Mouse (Mus musculus) MEL (cell line): ENCODE data around the gene Acvr2b. TPM values are rescaled to one million over a fixed set of nuclear protein-coding genes. Genes with fewer than 3 reads are reported as not detected.

Experiments used
- DNase-seq: peaks from one replicate; pipeline ENCODE4 v3.0.0; 2011; ENCODE audit warnings: low read depth, low spot score
- H3K27ac ChIP-seq: 2 replicates; pipeline ENCODE4 v1.5.1; 2012; ENCODE audit warnings: low read depth, mild to moderate bottlenecking, control low read depth, low read length, moderate library complexity; ENCODE audit not compliant: control insufficient read depth
- H3K27me3 ChIP-seq, 2 experiments: fragments of 150-350 bp in 1 of 2; sonication (generic) in 1 of 2; 2 replicates each; pipeline ENCODE4 v1.6.1; 2012; ENCODE audit warnings: low read length in 2 of 2, mild to moderate bottlenecking in 2 of 2, improper control_type of control experiment in 1 of 2, moderate library complexity in 1 of 2; ENCODE audit not compliant: insufficient read depth in 2 of 2, control insufficient read depth in 1 of 2
- H3K36me3 ChIP-seq, 2 experiments: 2 replicates each; pipeline ENCODE4 v1.6.1; 2012 to 2014; ENCODE audit warnings: low read length in 2 of 2, improper control_type of control experiment in 1 of 2, inconsistent platforms in 1 of 2, mild to moderate bottlenecking in 1 of 2; ENCODE audit not compliant: insufficient read depth in 2 of 2, control insufficient read depth in 1 of 2
- H3K4me1 ChIP-seq, 2 experiments: fragments of 150-350 bp in 1 of 2; sonication (generic) in 1 of 2; 2 replicates each; pipeline ENCODE4 v1.6.1; 2012; ENCODE audit warnings: low read length in 2 of 2, improper control_type of control experiment in 1 of 2, mild to moderate bottlenecking in 1 of 2; ENCODE audit not compliant: insufficient read depth in 2 of 2, control insufficient read depth in 1 of 2
- H3K4me3 ChIP-seq, 2 experiments: fragments of 150-350 bp in 1 of 2; sonication (generic) in 1 of 2; 2 replicates each; pipeline ENCODE4 v1.5.1; 2012; ENCODE audit warnings: low read depth in 2 of 2, low read length in 2 of 2, mild to moderate bottlenecking in 2 of 2, moderate library complexity in 2 of 2, control low read depth in 1 of 2, improper control_type of control experiment in 1 of 2; ENCODE audit not compliant: control insufficient read depth in 1 of 2, insufficient read depth in 1 of 2
- H3K79me2 ChIP-seq: 2 replicates; pipeline ENCODE4 v1.6.1; 2012; ENCODE audit warnings: mild to moderate bottlenecking, low read length, moderate library complexity; ENCODE audit not compliant: control insufficient read depth, poor library complexity, insufficient read depth
- H3K9ac ChIP-seq: 2 replicates; pipeline ENCODE4 v1.6.1; 2012; ENCODE audit warnings: low read depth, mild to moderate bottlenecking, control low read depth, low read length, moderate library complexity; ENCODE audit not compliant: control insufficient read depth, poor library complexity, severe bottlenecking
- H3K9me3 ChIP-seq: fragments of 150-350 bp; sonication (generic); replicated peaks from 2 replicates; pipeline ENCODE4 v1.6.1; 2012; ENCODE audit warnings: mild to moderate bottlenecking, low read length, improper control_type of control experiment, moderate library complexity; ENCODE audit not compliant: insufficient read depth
- BHLHE40 ChIP-seq: IDR thresholded peaks from 2 replicates; pipeline ENCODE4 v1.6.1; 2012; ENCODE audit warnings: low read depth, mild to moderate bottlenecking, inconsistent platforms, low read length, improper control_type of control experiment, borderline replicate concordance
- CHD1 ChIP-seq: IDR thresholded peaks from 2 replicates; pipeline ENCODE4 v1.6.1; 2012; ENCODE audit warnings: low read depth, mild to moderate bottlenecking, inconsistent platforms, low read length, improper control_type of control experiment
- CTCF ChIP-seq, 3 experiments: IDR thresholded peaks in 2 of 3; conservative IDR thresholded peaks in 1 of 3; 2 replicates each; pipeline ENCODE4 v1.5.1; 2011 to 2012; ENCODE audit warnings: low read length in 3 of 3, low read depth in 2 of 3, mild to moderate bottlenecking in 2 of 3, improper control_type of control experiment in 1 of 3, inconsistent platforms in 1 of 3, mixed read lengths in 1 of 3, moderate library complexity in 1 of 3; ENCODE audit not compliant: control insufficient read depth in 1 of 3, insufficient read depth in 1 of 3, poor library complexity in 1 of 3, severe bottlenecking in 1 of 3
- E2F4 ChIP-seq: IDR thresholded peaks from 2 replicates; pipeline ENCODE4 v1.6.1; 2011; ENCODE audit warnings: low read depth, low read length, improper control_type of control experiment, borderline replicate concordance
- ELF1 ChIP-seq: IDR thresholded peaks from 2 replicates; pipeline ENCODE4 v1.6.1; 2014; ENCODE audit warnings: low read depth, mild to moderate bottlenecking, inconsistent platforms, low read length, improper control_type of control experiment, moderate library complexity
- ETS1 ChIP-seq: IDR thresholded peaks from 2 replicates; pipeline ENCODE4 v1.6.1; 2012; ENCODE audit warnings: low read depth, mild to moderate bottlenecking, inconsistent platforms, low read length, improper control_type of control experiment, moderate library complexity
- GABPA ChIP-seq: IDR thresholded peaks from 2 replicates; pipeline ENCODE4 v1.6.1; 2012; ENCODE audit warnings: low read depth, mild to moderate bottlenecking, inconsistent platforms, low read length, improper control_type of control experiment, moderate library complexity
- GATA1 ChIP-seq: IDR thresholded peaks from 2 replicates; pipeline ENCODE4 v1.6.1; 2011; ENCODE audit warnings: low read depth, low read length, improper control_type of control experiment
- JUND ChIP-seq: IDR thresholded peaks from 2 replicates; pipeline ENCODE4 v1.6.1; 2011; ENCODE audit warnings: low read depth, mild to moderate bottlenecking, improper control_type of control experiment, low read length
- KAT2A ChIP-seq: conservative IDR thresholded peaks from 2 replicates; pipeline ENCODE4 v1.6.1; 2012; ENCODE audit warnings: low read depth, low read length, improper control_type of control experiment, inconsistent platforms
- MAX ChIP-seq: IDR thresholded peaks from 2 replicates; pipeline ENCODE4 v1.6.1; 2011; ENCODE audit warnings: low read length, improper control_type of control experiment
- MAZ ChIP-seq: IDR thresholded peaks from 2 replicates; pipeline ENCODE4 v1.6.1; 2012; ENCODE audit warnings: low read depth, mild to moderate bottlenecking, inconsistent platforms, low read length, improper control_type of control experiment
- MEF2A ChIP-seq: IDR thresholded peaks from 2 replicates; pipeline ENCODE4 v1.6.1; 2014; ENCODE audit warnings: low read depth, mild to moderate bottlenecking, inconsistent platforms, low read length, improper control_type of control experiment; ENCODE audit not compliant: poor library complexity, insufficient replicate concordance, severe bottlenecking; ENCODE audit errors: extremely low read depth
- MXI1 ChIP-seq: IDR thresholded peaks from 2 replicates; pipeline ENCODE4 v1.6.1; 2011; ENCODE audit warnings: mild to moderate bottlenecking, low read depth, low read length, improper control_type of control experiment
- MYC ChIP-seq: IDR thresholded peaks from 2 replicates; pipeline ENCODE4 v1.6.1; 2011; ENCODE audit warnings: low read depth, mild to moderate bottlenecking, low read length, improper control_type of control experiment, moderate library complexity
- POLR2AphosphoS5 ChIP-seq: IDR thresholded peaks from 2 replicates; pipeline ENCODE4 v1.6.1; 2012; ENCODE audit warnings: low read depth, borderline replicate concordance, mild to moderate bottlenecking, inconsistent platforms, low read length, moderate library complexity, mixed read lengths
- RCOR1 ChIP-seq: IDR thresholded peaks from 2 replicates; pipeline ENCODE4 v1.6.1; 2012; ENCODE audit warnings: low read depth, mild to moderate bottlenecking, inconsistent platforms, low read length, improper control_type of control experiment
- TAL1 ChIP-seq: IDR thresholded peaks from 2 replicates; pipeline ENCODE4 v1.6.1; 2012; ENCODE audit warnings: mild to moderate bottlenecking, inconsistent platforms, low read length, moderate library complexity, mixed read lengths
- TBP ChIP-seq: IDR thresholded peaks from 2 replicates; pipeline ENCODE4 v1.8.0; 2011; ENCODE audit warnings: low read depth, low read length, improper control_type of control experiment
- UBTF ChIP-seq: IDR thresholded peaks from 2 replicates; pipeline ENCODE4 v1.6.1; 2012; ENCODE audit warnings: low read depth, mild to moderate bottlenecking, inconsistent platforms, low read length, improper control_type of control experiment, moderate library complexity, borderline replicate concordance; ENCODE audit not compliant: insufficient read depth
- USF2 ChIP-seq, 2 experiments: IDR thresholded peaks; 2 replicates each; pipeline ENCODE4 v1.6.1; 2011 to 2012; ENCODE audit warnings: improper control_type of control experiment in 2 of 2, low read length in 2 of 2, borderline replicate concordance in 1 of 2, inconsistent platforms in 1 of 2, low read depth in 1 of 2, mild to moderate bottlenecking in 1 of 2; ENCODE audit not compliant: insufficient read depth in 1 of 2
- ZC3H11A ChIP-seq: IDR thresholded peaks from 2 replicates; pipeline ENCODE4 v1.6.1; 2012; ENCODE audit warnings: low read depth, mild to moderate bottlenecking, inconsistent platforms, low read length, improper control_type of control experiment
- polyA plus RNA-seq, 2 experiments: library from polyadenylated mRNA; stranded (reverse) in 1 of 2; unstranded in 1 of 2; fragments of >175 nt in 1 of 2; fragments of >200 nt in 1 of 2; gene quantifications; 2 replicates each; pipeline versions ENCODE4 v1.2.1 to v1.2.4; 2012; ENCODE audit warnings: low replicate concordance in 2 of 2, low read depth in 1 of 2; ENCODE audit not compliant: insufficient read length in 2 of 2, insufficient read depth in 1 of 2, missing spikeins in 1 of 2
- total RNA-seq: library from RNA; depleted of rRNA; stranded (reverse); fragments of 300-350 nt; gene quantifications from 2 replicates; pipeline ENCODE4 v1.2.3, GENCODE M21; 2012

The Acvr2b gene
- total and polyA plus RNA-seq, 3 experiments, result 0.81 to 1.9 TPM; not detected in 1

GRCm38 (mm10) chr9:119478345-119478744 is 76.4 kb downstream of the Acvr2b start:
- Histone ChIP-seq H3K27ac (no peak overlapping the region), H3K4me1 (no peaks in the 10 kb centered on the region), H3K36me3 (no peaks in the 10 kb centered on the region), H3K9me3 (no peaks in the 10 kb centered on the region), H3K9ac (no peak overlapping the region), H3K27me3 (no peaks in the 10 kb centered on the region), H3K4me3 (no peak overlapping the region), H3K79me2 (no peaks in the 10 kb centered on the region)
- DNase-seq, result no peak
- TF ChIP-seq ETS1, result no peak
- TF ChIP-seq TBP, result no peak
- TF ChIP-seq KAT2A, result no peak
- no peak for TF ChIP-seq RCOR1
- TF ChIP-seq GATA1, result no peak
- no peak for TF ChIP-seq CTCF (IDR thresholded peaks at IDR 0.05 in 2 of 3, conservative IDR thresholded peaks at IDR 0.05 in 1 of 3; ENCODE audit: control insufficient read depth in 1 of 3, insufficient read depth in 1 of 3, low read depth in 2 of 3, low read length in 3 of 3, poor library complexity in 1 of 3, severe bottlenecking in 1 of 3)
- TF ChIP-seq TAL1, result no peak
- TF ChIP-seq ZC3H11A, result no peak
- TF ChIP-seq USF2 (IDR thresholded peaks at IDR 0.05; ENCODE audit: borderline replicate concordance in 1 of 2, insufficient read depth in 1 of 2, low read depth in 1 of 2, low read length in 2 of 2), result no peak

GRCm38 (mm10) chr9:119479297-119479696 is 77.4 kb downstream of the Acvr2b start:
- Histone ChIP-seq H3K9ac (no peak overlapping the region), H3K9me3 (no peaks in the 10 kb centered on the region), H3K36me3 (no peaks in the 10 kb centered on the region), H3K79me2 (no peaks in the 10 kb centered on the region), H3K27ac (no peak overlapping the region), H3K4me1 (no peaks in the 10 kb centered on the region), H3K4me3 (no peak overlapping the region), H3K27me3 (no peaks in the 10 kb centered on the region)
- TF ChIP-seq UBTF (no peak), RCOR1 (no peak), MAX (no peak), CHD1 (no peak), E2F4 (no peak), ZC3H11A (no peak), CTCF (IDR thresholded peaks at IDR 0.05 in 2 of 3, conservative IDR thresholded peaks at IDR 0.05 in 1 of 3; ENCODE audit: control insufficient read depth in 1 of 3, insufficient read depth in 1 of 3, low read depth in 2 of 3, low read length in 3 of 3, poor library complexity in 1 of 3, severe bottlenecking in 1 of 3) (no peak), ELF1 (no peak), KAT2A (no peak), BHLHE40 (no peak), POLR2AphosphoS5 (no peak), JUND (no peak), MAZ (no peak), MXI1 (no peak), GABPA (no peak), MEF2A (no peak), MYC (no peak)
- DNase-seq, result no peak
